Mouse (Mus musculus) ES-Bruce4 (cell line): ENCODE measurements at regions not wholly inside any gene's neighbourhood (a gene's known extent, or its start where the extent isn't known, plus 50 kb on each side); places are given as distances from the start of the nearest gene placed in this dataset.

ENCODE experiments used
- CTCF ChIP-seq: IDR thresholded peaks from one replicate; pipeline ENCODE4 v1.8.1; 2011; ENCODE audit warnings: low read depth, low read length
- POLR2A ChIP-seq: IDR thresholded peaks from one replicate; pipeline ENCODE4 v1.8.1; 2011; ENCODE audit warnings: low read length; ENCODE audit not compliant: insufficient read depth

- TF ChIP-seq POLR2A (no peak), CTCF (no peak)
Measured at GRCm38 (mm10) chr10:19149196-19149869, 133.9 kb upstream of the Tnfaip3 start.
